Mouse (Mus musculus) lung, postnatal 0 days (tissue): ENCODE results near the gene Gm49368. TPM values are rescaled to one million over a fixed set of nuclear protein-coding genes. Genes with fewer than 3 reads are reported as not detected.
"Not testable (repeated sequence)": the region's sequence is repeated elsewhere in the genome, so short reads cannot be mapped to it uniquely, and the experiment has no call there.

Experiments used
- ATAC-seq: fragments of 200-750 bp; cut with Nextera tagmentation; 2 replicates; pipeline ENCODE4 v1.8.0; 2017; ENCODE audit warnings: moderate library complexity
- DNase-seq: peaks from one replicate; pipeline ENCODE4 v3.0.0-alpha.2; 2016; ENCODE audit warnings: low spot score
- H3K27ac ChIP-seq: fragments of 300-500 bp; sonication (generic); 2 replicates; pipeline ENCODE4 v1.5.1; 2014; ENCODE audit warnings: antibody characterized with exemption, mild to moderate bottlenecking, low read length, mixed read lengths
- H3K27me3 ChIP-seq: fragments of 300-500 bp; sonication (generic); replicated peaks from 2 replicates; pipeline ENCODE4 v1.6.1; 2014; ENCODE audit warnings: low read length, mixed read lengths; ENCODE audit not compliant: insufficient read depth
- H3K36me3 ChIP-seq: fragments of 300-500 bp; sonication (generic); 2 replicates; pipeline ENCODE4 v1.6.1; 2014; ENCODE audit warnings: low read length, mixed read lengths; ENCODE audit not compliant: insufficient read depth
- H3K4me1 ChIP-seq: fragments of 300-500 bp; sonication (generic); 2 replicates; pipeline ENCODE4 v1.6.1; 2014; ENCODE audit warnings: antibody characterized with exemption, low read depth, low read length, mixed read lengths; ENCODE audit not compliant: insufficient read depth
- H3K4me2 ChIP-seq: fragments of 300-500 bp; sonication (generic); replicated peaks from 2 replicates; pipeline ENCODE4 v1.6.1; 2014; ENCODE audit warnings: low read depth, mild to moderate bottlenecking, low read length, moderate library complexity, mixed read lengths
- H3K4me3 ChIP-seq: fragments of 300-500 bp; sonication (generic); 2 replicates; pipeline ENCODE4 v1.5.1; 2014; ENCODE audit warnings: low read depth, low read length
- H3K9ac ChIP-seq: fragments of 300-500 bp; sonication (generic); replicated peaks from 2 replicates; pipeline ENCODE4 v1.6.1; 2014; ENCODE audit warnings: low read depth, mild to moderate bottlenecking
- H3K9me3 ChIP-seq: fragments of 300-500 bp; sonication (generic); 2 replicates; pipeline ENCODE4 v1.6.1; 2016; ENCODE audit warnings: low read length, mixed read lengths
- CTCF ChIP-seq: IDR thresholded peaks from 2 replicates; pipeline ENCODE4 v1.5.1; 2016; ENCODE audit warnings: antibody characterized with exemption, mild to moderate bottlenecking
- EP300 ChIP-seq: IDR thresholded peaks from 2 replicates; pipeline ENCODE4 v1.6.1; 2016; ENCODE audit warnings: antibody characterized with exemption, mild to moderate bottlenecking, control low read depth
- WGBS: fragments of 180-500 bp; shearing (Covaris S2); extraction: QIAGEN DNeasy Blood & Tissue Kit; methylation state at CpG from one replicate; pipeline ENCODE4 v1.1.7; 2014; 5-methylcytosine and 5-hydroxymethylcytosine counted together
- polyA plus RNA-seq: library from polyadenylated mRNA; unstranded; fragments of >200 nt; fragmentation: Nextera tagmentation; extraction: Ambion mirVana; gene quantifications from 2 replicates; pipeline ENCODE4 v1.2.1, GENCODE M21; 2015

Gm49368 gene
- polyA plus RNA-seq, 1 experiment from 2014 or later: not detected

- 75% methylated on average over 3 of the region's 3 CpGs for WGBS
- no peak overlapping the region for H3K4me2 ChIP-seq
- no peak for DNase-seq
- no peak for TF ChIP-seq CTCF
- no peak for TF ChIP-seq EP300
- ATAC-seq: no peak
- no peaks in the 10 kb centered on the region for H3K4me1 ChIP-seq
- H3K4me3 ChIP-seq: no peak overlapping the region
- no peaks in the 10 kb centered on the region for H3K36me3 ChIP-seq
- H3K27me3 ChIP-seq: no peaks in the 10 kb centered on the region
- no peak overlapping the region for H3K27ac ChIP-seq
- no peak overlapping the region for H3K9ac ChIP-seq
- no peaks in the 10 kb centered on the region for H3K9me3 ChIP-seq
These were observed 29.5 kb upstream of the Gm49368 start for GRCm38 (mm10) chr7:128032989-128033293.

- TF ChIP-seq CTCF (no peak), EP300 (no peak)
- 86% methylated on average over 4 of the region's 4 CpGs for WGBS
- no peaks in the 10 kb centered on the region for H3K36me3 ChIP-seq
- no peak overlapping the region for H3K27ac ChIP-seq
- ATAC-seq: no peak
- no peak overlapping the region for H3K4me2 ChIP-seq
- no peak overlapping the region for H3K4me3 ChIP-seq
- no peaks in the 10 kb centered on the region for H3K4me1 ChIP-seq
- H3K27me3 ChIP-seq: no peaks in the 10 kb centered on the region
- H3K9ac ChIP-seq: no peak overlapping the region
- no peaks in the 10 kb centered on the region for H3K9me3 ChIP-seq
- DNase-seq: no peak
These were observed 28.9 kb upstream of the Gm49368 start for GRCm38 (mm10) chr7:128033616-128034015.

- not testable (repeated sequence) for ATAC-seq, H3K9ac ChIP-seq, H3K4me2 ChIP-seq, H3K36me3 ChIP-seq, DNase-seq, H3K4me1 ChIP-seq, H3K27me3 ChIP-seq, H3K9me3 ChIP-seq, H3K4me3 ChIP-seq, H3K27ac ChIP-seq
- 68% methylated on average over 15 of the region's 15 CpGs for WGBS
These were observed 20.2 kb upstream of the Gm49368 start for GRCm38 (mm10) chr7:128042161-128042820.

DNA sequence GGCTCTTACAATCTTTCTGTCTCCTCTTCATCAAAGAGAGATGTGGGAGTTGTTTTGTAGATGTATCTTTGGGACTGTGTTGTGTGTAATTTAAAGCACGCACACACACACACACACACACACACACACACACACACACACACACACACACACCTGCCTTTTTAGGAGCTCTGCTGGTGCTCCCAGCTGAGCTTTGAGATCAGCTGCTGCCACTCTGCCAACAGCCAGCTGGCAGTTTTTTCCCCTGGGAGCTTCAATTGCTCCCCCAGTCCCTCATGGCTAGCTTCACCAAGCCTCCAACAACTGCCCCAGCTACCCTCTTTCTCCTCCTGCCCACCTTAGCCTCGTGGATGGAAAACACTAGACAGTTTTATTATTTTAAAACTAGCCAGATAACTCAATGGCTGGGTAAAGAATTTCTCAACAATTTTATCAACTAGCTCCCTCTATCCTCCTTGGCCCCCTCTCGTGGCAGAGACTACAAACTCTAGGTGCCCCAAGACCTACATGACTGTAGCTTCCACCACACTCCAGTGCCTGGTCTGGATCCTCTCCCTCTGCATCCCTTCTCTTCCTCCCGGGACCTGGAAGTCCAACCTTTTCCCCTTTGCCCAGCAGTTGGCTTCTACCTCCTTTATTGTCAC lies 18.2 kb upstream of the Gm49368 start:
- no peak overlapping the region for H3K27ac ChIP-seq
- no peaks in the 10 kb centered on the region for H3K36me3 ChIP-seq
- ATAC-seq (no peak), DNase-seq (no peak)
- no peak overlapping the region for H3K9ac ChIP-seq
- no peak overlapping the region for H3K4me3 ChIP-seq
- no peaks in the 10 kb centered on the region for H3K9me3 ChIP-seq
- TF ChIP-seq EP300 (no peak), CTCF (no peak)
- H3K4me2 ChIP-seq: no peak overlapping the region
- no peaks in the 10 kb centered on the region for H3K4me1 ChIP-seq
- no peaks in the 10 kb centered on the region for H3K27me3 ChIP-seq
- WGBS: 54% methylated on average over 4 of the region's 4 CpGs

- no peak for ATAC-seq
- 51% methylated on average over 2 of the region's 2 CpGs for WGBS
- no peak for TF ChIP-seq EP300
- TF ChIP-seq CTCF: no peak
These were observed 16.8 kb upstream of the Gm49368 start for GRCm38 (mm10) chr7:128045640-128046039.

DNA sequence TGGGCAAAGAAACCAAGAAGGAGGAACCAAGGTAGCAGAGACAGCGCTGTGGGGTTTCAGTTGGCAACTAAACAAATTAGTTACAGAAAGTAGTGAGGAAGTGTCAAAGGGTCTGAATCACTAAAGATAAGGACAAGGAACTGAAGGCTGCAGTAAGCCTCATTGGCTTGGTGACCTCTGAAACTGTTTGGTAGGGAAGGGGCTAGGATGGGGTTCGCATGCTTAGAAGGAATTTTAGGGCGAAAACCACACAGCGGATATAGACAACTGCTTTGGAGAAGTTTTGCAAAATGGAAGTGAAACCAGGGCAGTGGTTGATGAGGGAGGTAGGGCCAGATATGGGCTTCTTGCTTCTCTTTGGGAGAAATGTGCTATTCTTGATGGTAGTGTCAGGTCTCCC lies 13.7 kb upstream of the Gm49368 start:
- no peak for ATAC-seq
- Histone ChIP-seq H3K27ac (no peak overlapping the region), H3K4me3 (no peak overlapping the region), H3K4me1 (no peaks in the 10 kb centered on the region), H3K9ac (no peak overlapping the region), H3K4me2 (no peak overlapping the region), H3K27me3 (no peaks in the 10 kb centered on the region), H3K9me3 (no peaks in the 10 kb centered on the region), H3K36me3 (no peaks in the 10 kb centered on the region)
- DNase-seq: peak; percentile 16
- WGBS: 89% methylated on average over 4 of the region's 4 CpGs
- TF ChIP-seq EP300 (no peak), CTCF (no peak)

More at GRCm38 (mm10) chr7:128045640-128046039, 16.8 kb upstream of the Gm49368 start:
- Histone ChIP-seq H3K36me3 (no peaks in the 10 kb centered on the region), H3K9me3 (no peaks in the 10 kb centered on the region), H3K9ac (no peak overlapping the region), H3K4me2 (no peak overlapping the region), H3K4me1 (no peaks in the 10 kb centered on the region), H3K27ac (no peak overlapping the region), H3K4me3 (no peak overlapping the region), H3K27me3 (no peaks in the 10 kb centered on the region)
- DNase-seq: no peak
